Mouse (Mus musculus) kidney, postnatal 4 days (tissue): ENCODE measurements around the gene Alg1.

Source experiments
- DNase-seq, 2 experiments: peaks; one replicate each; pipeline ENCODE4 v3.0.0; 2021; ENCODE audit warnings: mixed read lengths in 2 of 2

Gene Alg1

DNA sequence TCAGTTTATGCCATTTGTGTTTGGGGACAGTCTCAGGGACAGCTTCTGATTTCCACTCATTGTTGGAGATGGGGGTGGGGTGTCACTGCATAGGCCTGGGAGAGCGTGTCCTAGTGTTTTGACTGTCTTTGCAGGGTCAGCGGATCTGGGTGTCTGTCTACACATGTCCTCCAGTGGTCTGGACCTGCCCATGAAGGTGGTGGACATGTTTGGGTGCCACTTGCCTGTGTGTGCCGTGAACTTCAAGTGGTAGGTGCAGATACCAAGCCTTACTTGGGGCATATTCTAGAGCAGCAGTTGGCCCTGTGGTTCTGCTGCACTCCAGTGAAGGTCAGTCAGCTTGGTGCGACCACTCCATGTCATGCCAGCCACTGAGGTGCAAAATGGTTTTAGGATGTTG is 8.9 kb downstream of the Alg1 start:
- DNase-seq, result no peak

GRCm38 (mm10) chr16:5242882-5243281 is 9.5 kb downstream of the Alg1 start:
- no peak for DNase-seq

DNA sequence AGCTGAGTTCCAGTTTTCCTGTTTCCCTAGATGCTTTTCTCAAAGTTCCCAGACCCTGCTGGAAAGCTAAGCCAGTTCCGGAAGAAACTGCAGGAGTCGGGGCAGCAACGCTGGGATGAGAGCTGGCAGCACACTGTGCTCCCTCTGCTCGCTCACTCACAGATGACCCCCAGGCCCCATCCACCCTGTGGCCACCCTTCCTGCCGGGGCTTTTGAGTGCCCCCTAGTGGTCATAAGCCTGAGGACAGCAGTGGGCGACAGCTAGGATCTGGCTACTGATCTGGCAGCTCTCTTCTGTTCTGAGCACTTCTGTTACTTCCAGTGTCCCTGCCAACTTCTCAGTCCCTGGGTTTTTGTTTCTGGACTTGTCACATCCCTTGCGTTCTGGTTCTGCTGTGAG is 11.0 kb downstream of the Alg1 start:
- DNase-seq, result peak; percentile 72 to 76

DNA sequence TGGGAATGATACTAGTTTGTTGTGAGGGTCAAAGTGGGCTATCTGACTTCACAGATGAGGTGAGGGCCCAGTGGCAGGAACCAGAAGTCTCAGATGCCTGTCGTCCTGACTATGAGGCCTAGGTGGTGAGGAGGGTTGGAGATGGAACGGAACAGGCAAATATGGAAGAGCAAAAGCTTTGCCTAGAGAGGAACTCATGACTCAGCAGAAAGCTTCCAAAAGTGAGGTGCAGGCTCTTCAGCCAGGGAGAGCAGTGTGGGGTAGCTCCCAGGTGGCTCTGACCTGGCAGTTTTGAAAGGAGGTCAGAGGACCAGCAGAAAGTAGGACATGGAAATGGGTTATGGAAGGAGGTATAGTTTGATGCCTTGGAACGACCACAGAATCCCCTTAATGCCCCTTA is 17.5 kb downstream of the Alg1 start:
- DNase-seq, result no peak

DNA sequence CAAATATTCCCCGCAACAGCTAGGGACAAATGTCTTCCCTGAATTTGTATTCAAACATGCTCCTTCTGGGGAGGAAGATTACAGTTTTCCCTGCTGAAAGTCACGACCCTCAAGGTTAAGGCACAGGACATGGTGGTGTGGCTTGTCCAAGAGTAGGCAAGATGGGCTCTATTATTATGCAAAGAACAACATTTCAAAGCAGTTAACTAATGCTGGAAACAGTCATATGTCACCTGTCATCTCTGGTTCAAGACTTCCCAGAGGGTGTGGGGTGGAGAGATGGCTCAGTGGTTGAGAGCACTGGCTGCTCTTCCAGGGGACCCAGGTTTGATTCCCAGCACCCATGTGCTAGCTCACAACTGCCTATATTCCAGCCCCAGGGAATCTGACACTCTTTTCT is 18.8 kb downstream of the Alg1 start:
- no peak for DNase-seq

GRCm38 (mm10) chr16:5254346-5255025 is 21.1 kb downstream of the Alg1 start:
- peak; percentile 84 to 90 for DNase-seq

GRCm38 (mm10) chr16:5255081-5255740 is 21.8 kb downstream of the Alg1 start:
- peak in 1 of 2 experiments; percentile 15 for DNase-seq

DNA sequence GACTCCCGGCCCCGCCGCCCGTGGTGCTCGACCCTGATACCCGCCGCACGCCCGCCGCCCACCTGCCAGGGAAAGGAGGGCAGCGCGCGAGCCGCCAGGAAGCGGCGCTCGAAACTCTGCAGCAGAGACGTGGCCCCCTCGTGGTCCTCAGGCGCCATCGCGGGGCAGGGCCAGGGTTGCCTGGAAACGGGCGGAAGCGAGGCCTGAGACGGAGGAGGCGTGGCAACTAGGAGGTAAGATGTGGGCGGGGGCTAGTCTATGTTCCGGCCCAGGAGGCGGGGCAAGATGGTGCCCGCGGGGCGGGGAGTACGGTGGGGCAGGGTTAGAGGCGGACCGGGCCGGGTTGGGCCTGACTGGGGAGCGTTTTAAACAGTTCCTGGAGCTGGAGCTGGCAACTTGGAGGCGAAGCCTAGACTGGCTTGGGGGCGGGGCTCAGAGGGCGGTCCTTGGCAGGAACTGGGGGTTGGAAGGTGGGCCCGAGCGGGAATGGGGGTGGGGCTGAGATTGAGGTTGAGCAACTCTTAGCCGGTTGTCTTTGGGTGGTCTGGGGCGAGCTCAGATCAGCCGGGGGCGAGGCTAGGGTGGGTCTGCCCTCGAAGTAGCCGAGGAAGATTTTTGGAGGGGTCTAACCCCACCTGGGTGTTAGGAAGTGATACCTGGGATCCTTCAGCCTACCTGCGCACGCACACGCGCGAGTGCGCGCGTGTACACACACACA is 22.5 kb downstream of the Alg1 start, which contains the start of gene Eef2kmt:
Eef2kmt (minus strand) TSS at position 205 of the 718 bp plus-strand sequence.
- peak; percentile 99 for DNase-seq

- DNase-seq, result no peak
Observed at GRCm38 (mm10) chr16:5263156-5263555, 29.7 kb downstream of the Alg1 start.

GRCm38 (mm10) chr16:5263926-5264325 is 30.5 kb downstream of the Alg1 start:
- DNase-seq, result no peak

DNA sequence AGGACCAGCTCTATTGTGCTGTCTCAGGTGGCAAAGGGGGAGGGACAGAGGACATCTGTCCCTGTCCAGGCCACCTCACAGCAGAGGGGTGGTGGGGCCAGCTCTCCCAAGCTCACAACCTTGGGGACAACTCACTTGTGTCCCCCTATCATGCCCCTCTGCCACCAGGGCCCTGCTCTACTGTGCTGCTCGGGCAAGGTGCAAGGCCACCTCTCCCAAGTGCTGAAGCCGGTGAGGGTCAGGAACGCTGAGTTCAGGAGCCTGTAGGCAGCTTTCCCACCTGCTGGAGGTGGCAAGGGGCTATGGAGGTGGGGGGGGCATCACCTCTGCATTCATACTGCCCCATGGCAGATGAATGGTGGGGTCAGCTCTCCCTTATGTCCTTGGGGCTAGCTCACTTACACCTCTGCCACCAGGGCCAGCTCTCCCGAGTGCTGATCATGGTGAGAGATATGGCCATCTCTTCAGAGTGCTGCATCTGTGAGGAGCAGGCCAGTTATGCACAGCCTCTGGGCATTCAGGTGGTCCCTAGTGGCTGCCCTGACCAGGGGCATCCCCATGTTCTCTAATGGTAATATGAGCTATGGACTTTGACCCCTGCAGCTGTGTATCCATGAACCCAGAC is 38.1 kb downstream of the Alg1 start:
- no peak for DNase-seq

GRCm38 (mm10) chr16:5272371-5272770 is 39.0 kb downstream of the Alg1 start:
- DNase-seq, result no peak

DNA sequence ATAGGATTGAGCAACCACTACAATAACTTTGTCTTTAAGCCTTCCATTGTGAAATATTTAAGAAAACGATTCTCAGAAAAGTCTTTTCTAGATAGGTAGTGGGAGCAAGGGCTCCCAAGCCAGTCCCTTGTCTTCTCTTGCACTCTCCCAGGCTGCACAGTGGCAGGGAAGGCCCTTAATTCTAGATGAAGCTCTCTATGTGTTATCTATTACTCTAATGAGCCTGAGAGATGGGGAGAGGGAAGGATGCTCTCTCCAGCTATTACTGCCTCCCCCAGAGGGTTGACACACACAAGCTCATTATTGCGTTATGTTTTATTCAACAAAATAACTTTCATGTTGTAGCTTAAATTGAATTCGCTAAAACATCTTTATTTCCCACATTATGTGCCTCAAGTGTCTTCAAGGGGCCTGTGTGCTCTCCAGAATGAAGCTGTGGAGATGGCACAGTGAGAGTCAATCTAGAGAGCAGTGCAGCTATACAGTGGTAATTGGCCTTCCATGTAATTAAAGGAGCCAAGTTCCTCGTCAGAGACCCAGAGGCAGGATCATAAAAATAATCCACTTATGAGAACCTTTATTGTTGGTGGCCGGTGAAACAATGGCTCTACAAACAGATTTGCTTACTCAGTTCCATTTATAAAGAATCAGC is 46.3 kb downstream of the Alg1 start:
- DNase-seq, result no peak

- DNase-seq, result no peak
Observed at GRCm38 (mm10) chr16:5282686-5283085, 49.3 kb downstream of the Alg1 start.

DNA sequence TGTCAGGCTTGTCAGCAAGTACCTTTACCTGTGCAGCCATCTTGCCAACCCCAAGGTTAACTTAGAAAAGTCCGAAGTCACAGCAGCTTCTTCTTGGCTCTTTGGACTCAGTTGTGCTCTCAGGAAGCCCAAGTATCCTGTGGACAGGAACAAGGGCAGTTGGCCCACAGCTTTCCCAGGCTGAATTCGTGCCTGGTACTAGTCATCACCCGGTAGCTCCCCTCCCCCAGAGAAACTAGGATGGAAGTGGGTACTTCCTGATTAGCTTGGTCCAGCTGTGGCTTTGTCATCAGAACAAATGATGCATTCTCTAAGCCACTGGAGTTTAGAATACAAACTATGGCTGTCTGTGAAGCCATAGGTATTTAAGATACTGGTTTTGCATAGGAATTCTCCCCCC is 52.0 kb downstream of the Alg1 start:
- DNase-seq, result no peak
